Mouse (Mus musculus) yolk sac, embryonic 10.5 days (tissue): Measurements from ENCODE around the gene Rbm46.

ENCODE experiments used
- DNase-seq: peaks from one replicate; pipeline ENCODE4 v3.0.0-alpha.2; 2017; ENCODE audit warnings: low spot score

Gene Rbm46

GRCm38 (mm10) chr3:82876372-82876739 is at the start of gene Rbm46:
Gene Rbm46 (minus strand): TSS chr3:82876483.
- DNase-seq = peak; percentile 83

GRCm38 (mm10) chr3:82915632-82916031 is 39.3 kb upstream of the Rbm46 start:
- DNase-seq = no peak

GRCm38 (mm10) chr3:82908671-82909070 is 32.4 kb upstream of the Rbm46 start:
- DNase-seq = no peak

- no peak for DNase-seq
Observed at GRCm38 (mm10) chr3:82904211-82904908, 28.1 kb upstream of the Rbm46 start.

- peak; percentile 23 for DNase-seq
Observed at GRCm38 (mm10) chr3:82903613-82904205, 27.4 kb upstream of the Rbm46 start, which contains the start of gene Lrat. Gene Lrat (minus strand): TSS chr3:82903973.

GRCm38 (mm10) chr3:82902757-82903612 is 26.7 kb upstream of the Rbm46 start:
- no peak for DNase-seq

GRCm38 (mm10) chr3:82888842-82889241 is 12.6 kb upstream of the Rbm46 start:
- no peak for DNase-seq

GRCm38 (mm10) chr3:82877258-82877657 is 975 bp upstream of the Rbm46 start:
- DNase-seq = peak; percentile 32

- no peak for DNase-seq
Observed at GRCm38 (mm10) chr3:82875671-82876371, 462 bp downstream of the Rbm46 start.

GRCm38 (mm10) chr3:82857414-82858077 is 18.7 kb downstream of the Rbm46 start:
- no peak for DNase-seq

- DNase-seq = no peak
Observed at GRCm38 (mm10) chr3:82825165-82825564, 51.1 kb downstream of the Rbm46 start.

GRCm38 (mm10) chr3:82811851-82812250 is 64.4 kb downstream of the Rbm46 start:
- DNase-seq = no peak

GRCm38 (mm10) chr3:82810334-82811120 is 65.8 kb downstream of the Rbm46 start:
- DNase-seq = no peak

GRCm38 (mm10) chr3:82809769-82810168 is 66.5 kb downstream of the Rbm46 start:
- no peak for DNase-seq

GRCm38 (mm10) chr3:82808323-82808911 is 67.9 kb downstream of the Rbm46 start:
- no peak for DNase-seq

GRCm38 (mm10) chr3:82805291-82805690 is 71.0 kb downstream of the Rbm46 start:
- no peak for DNase-seq

GRCm38 (mm10) chr3:82800470-82800843 is 75.8 kb downstream of the Rbm46 start:
- DNase-seq = no peak

- DNase-seq = no peak
Observed at GRCm38 (mm10) chr3:82799735-82800469, 76.4 kb downstream of the Rbm46 start.

GRCm38 (mm10) chr3:82793656-82794055 is 82.6 kb downstream of the Rbm46 start:
- no peak for DNase-seq

GRCm38 (mm10) chr3:82791663-82792062 is 84.6 kb downstream of the Rbm46 start:
- DNase-seq = no peak
